Mouse (Mus musculus): ENCODE results near the gene Srek1ip1.

DNA sequence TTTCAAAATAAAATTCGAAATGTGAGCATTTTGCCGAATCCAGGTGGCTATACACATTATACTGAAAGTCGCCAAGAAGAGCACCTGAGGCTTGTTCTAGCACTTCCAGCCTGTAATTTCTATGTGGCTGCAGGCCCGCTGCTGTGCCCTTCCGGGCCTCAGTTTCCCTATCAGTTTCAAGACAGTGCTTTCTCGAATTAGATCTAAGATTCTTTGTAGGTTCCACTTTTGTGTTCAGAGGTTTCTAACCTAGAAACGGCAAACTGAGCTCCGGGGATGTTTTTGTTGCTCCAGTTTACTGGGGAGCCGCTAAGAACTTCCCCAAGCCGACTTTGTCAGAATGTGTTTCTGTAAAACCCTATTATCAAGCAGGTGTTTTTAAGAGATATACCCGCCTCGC is 25.4 kb downstream of the Srek1ip1 start:
- TF ChIP-seq CTCF (IDR thresholded peaks at IDR 0.05; ENCODE audit: borderline replicate concordance, insufficient read depth, low read depth, low read length) = no peak
- TF ChIP-seq POLR2A (IDR thresholded peaks at IDR 0.05; ENCODE audit: borderline replicate concordance, insufficient read depth, low read length) = no peak
